Mouse (Mus musculus) stomach, postnatal 0 days (tissue): Measurements from ENCODE around the gene Ptprm. TPM values are rescaled to one million over a fixed set of nuclear protein-coding genes. Genes with fewer than 3 reads are reported as not detected.

Experiments
- ATAC-seq: fragments of 200-750 bp; cut with Nextera tagmentation; 2 replicates; pipeline ENCODE4 v1.8.0; 2017; ENCODE audit not compliant: low FRiP score, low TSS enrichment
- DNase-seq: peaks from one replicate; pipeline ENCODE4 v3.0.0-alpha.2; 2016; ENCODE audit warnings: low spot score
- H3K27ac ChIP-seq: fragments of 300-500 bp; sonication (generic); replicated peaks from 2 replicates; pipeline ENCODE4 v1.5.1; 2014; ENCODE audit warnings: mild to moderate bottlenecking, control low read depth
- H3K27me3 ChIP-seq: fragments of 300-500 bp; sonication (generic); 2 replicates; pipeline ENCODE4 v1.6.1; 2014; ENCODE audit warnings: low read length; ENCODE audit not compliant: control insufficient read depth, insufficient read depth
- H3K36me3 ChIP-seq: fragments of 300-500 bp; sonication (generic); 2 replicates; pipeline ENCODE4 v1.6.1; 2014; ENCODE audit warnings: low read length, mixed read lengths; ENCODE audit not compliant: control insufficient read depth, insufficient read depth
- H3K4me1 ChIP-seq: fragments of 300-500 bp; sonication (generic); replicated peaks from 2 replicates; pipeline ENCODE4 v1.6.1; 2014; ENCODE audit warnings: antibody characterized with exemption; ENCODE audit not compliant: control insufficient read depth, insufficient read depth
- H3K4me2 ChIP-seq: fragments of 300-500 bp; sonication (generic); replicated peaks from 2 replicates; pipeline ENCODE4 v1.6.1; 2014; ENCODE audit warnings: low read depth, mild to moderate bottlenecking, control low read depth, moderate library complexity
- H3K4me3 ChIP-seq: fragments of 300-500 bp; sonication (generic); 2 replicates; pipeline ENCODE4 v1.5.1; 2014; ENCODE audit warnings: low read depth, low read length, control low read depth
- H3K9ac ChIP-seq: fragments of 300-500 bp; sonication (generic); 2 replicates; pipeline ENCODE4 v1.6.1; 2014; ENCODE audit warnings: mild to moderate bottlenecking, low read length, control low read depth, mixed read lengths
- H3K9me3 ChIP-seq: fragments of 300-500 bp; sonication (generic); 2 replicates; pipeline ENCODE4 v1.6.1; 2016; ENCODE audit warnings: low read length; ENCODE audit not compliant: control insufficient read depth
- CTCF ChIP-seq: IDR thresholded peaks from 2 replicates; pipeline ENCODE4 v1.5.1; 2016; ENCODE audit warnings: antibody characterized with exemption, low read depth, mild to moderate bottlenecking, moderate library complexity
- EP300 ChIP-seq: optimal IDR thresholded peaks from 2 replicates; pipeline ENCODE3; 2016; ENCODE audit warnings: antibody characterized with exemption
- WGBS: fragments of 180-500 bp; shearing (Covaris S2); extraction: QIAGEN DNeasy Blood & Tissue Kit; methylation state at CpG from one replicate; pipeline ENCODE4 v1.1.7; 2014; 5-methylcytosine and 5-hydroxymethylcytosine counted together
- polyA plus RNA-seq: library from polyadenylated mRNA; unstranded; fragments of >200 nt; fragmentation: Nextera tagmentation; extraction: Ambion mirVana; gene quantifications from 2 replicates; pipeline ENCODE4 v1.2.1, GENCODE M21; 2015

Gene Ptprm
- polyA plus RNA-seq, 1 experiment from 2014 or later: 3.6 TPM

GRCm38 (mm10) chr17:66751746-66752145, 602.5 kb downstream of the Ptprm start:
- Histone ChIP-seq H3K4me2 (no peak overlapping the region), H3K36me3 (no peaks in the 10 kb centered on the region), H3K4me1 (no peaks in the 10 kb centered on the region), H3K27ac (no peak overlapping the region), H3K9ac (no peak overlapping the region), H3K9me3 (no peaks in the 10 kb centered on the region), H3K4me3 (no peak overlapping the region), H3K27me3 (no peaks in the 10 kb centered on the region)
- WGBS: 76% methylated on average over 8 of the region's 8 CpGs
- TF ChIP-seq EP300: no peak
- TF ChIP-seq CTCF: no peak
- ATAC-seq (no peak), DNase-seq (no peak)

- Histone ChIP-seq H3K4me1 (no peaks in the 10 kb centered on the region), H3K9ac (no peak overlapping the region), H3K36me3 (no peaks in the 10 kb centered on the region), H3K4me2 (no peak overlapping the region), H3K27ac (no peak overlapping the region), H3K27me3 (no peaks in the 10 kb centered on the region), H3K9me3 (no peaks in the 10 kb centered on the region), H3K4me3 (no peak overlapping the region)
- TF ChIP-seq CTCF (no peak), EP300 (no peak)
- ATAC-seq (no peak), DNase-seq (no peak)
- WGBS: 77% methylated on average over 4 of the region's 4 CpGs
Measured at GRCm38 (mm10) chr17:66750481-66751206, 603.6 kb downstream of the Ptprm start.

DNA sequence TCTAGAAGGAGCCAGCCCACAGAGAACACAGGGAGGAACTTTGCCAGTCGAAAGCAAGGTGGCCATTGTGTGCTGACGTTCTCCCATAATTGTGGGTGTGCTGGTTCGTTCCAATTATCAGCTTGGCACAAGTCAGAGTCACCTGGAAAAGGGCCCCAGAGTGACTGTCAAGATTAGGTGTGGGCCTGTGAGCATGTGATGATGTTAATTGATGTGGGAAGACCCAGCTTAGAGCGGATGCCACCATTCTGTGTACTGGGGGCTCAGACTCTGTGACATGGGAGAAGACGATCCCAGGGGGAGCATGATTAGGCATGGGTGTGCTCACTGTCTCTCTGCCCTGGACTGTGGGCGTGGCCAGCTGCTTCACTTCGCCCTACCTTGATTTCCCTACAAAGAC, 604.3 kb downstream of the Ptprm start:
- Histone ChIP-seq H3K9ac (no peak overlapping the region), H3K4me1 (no peaks in the 10 kb centered on the region), H3K4me2 (no peak overlapping the region), H3K9me3 (no peaks in the 10 kb centered on the region), H3K36me3 (no peaks in the 10 kb centered on the region), H3K4me3 (no peak overlapping the region), H3K27ac (no peak overlapping the region), H3K27me3 (no peaks in the 10 kb centered on the region)
- ATAC-seq (no peak), DNase-seq (no peak)
- 81% methylated on average over 7 of the region's 7 CpGs for WGBS
- TF ChIP-seq CTCF (no peak), EP300 (no peak)

DNA sequence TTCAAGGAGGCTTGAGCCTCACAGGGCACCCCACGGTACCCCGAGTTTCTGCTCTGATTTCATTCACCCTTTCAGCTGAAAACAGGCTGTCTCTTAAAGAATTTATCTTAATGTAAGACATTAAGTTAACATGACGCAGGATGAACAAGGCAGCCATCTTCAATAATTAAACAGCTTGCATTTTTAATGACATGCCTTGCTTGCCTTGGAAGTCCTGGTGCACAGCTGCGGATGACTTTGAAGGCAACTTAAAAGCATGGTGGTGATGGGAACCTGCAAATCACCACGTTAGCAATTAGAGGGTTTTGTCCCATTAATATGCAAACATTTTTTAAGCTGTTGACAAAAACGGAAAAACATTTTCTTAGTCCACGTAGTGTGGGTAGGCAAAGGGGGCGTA, 607.8 kb downstream of the Ptprm start:
- Histone ChIP-seq H3K27ac (no peak overlapping the region), H3K4me1 (no peaks in the 10 kb centered on the region), H3K27me3 (no peaks in the 10 kb centered on the region), H3K4me3 (no peak overlapping the region), H3K36me3 (no peaks in the 10 kb centered on the region), H3K4me2 (no peak overlapping the region), H3K9me3 (no peaks in the 10 kb centered on the region), H3K9ac (no peak overlapping the region)
- TF ChIP-seq CTCF (no peak), EP300 (no peak)
- WGBS: 88% methylated on average over 8 of the region's 8 CpGs
- DNase-seq (no peak), ATAC-seq (no peak)

DNA sequence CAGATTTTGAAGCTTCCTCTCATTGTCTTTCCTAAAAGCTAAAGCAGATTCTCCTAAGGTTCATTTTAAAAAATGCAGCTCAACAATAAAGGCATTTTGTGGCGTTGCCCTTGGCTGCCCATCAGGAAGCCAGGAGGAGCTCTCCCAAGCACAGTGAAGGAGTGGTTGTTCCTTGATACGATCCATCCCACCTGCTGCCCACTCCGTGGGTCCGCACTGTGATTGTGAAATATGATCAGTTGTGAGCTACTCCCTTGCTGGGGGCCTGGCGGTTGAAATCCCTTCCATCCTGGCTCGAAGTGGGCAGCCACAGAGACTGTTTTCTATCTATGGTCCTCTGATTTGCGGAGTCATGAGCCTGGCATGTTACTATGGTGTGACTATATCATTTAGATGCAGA, 610.9 kb downstream of the Ptprm start:
- WGBS: 72% methylated on average over 7 of the region's 7 CpGs
- no peaks in the 10 kb centered on the region for H3K4me1 ChIP-seq
- H3K4me2 ChIP-seq: no peak overlapping the region
- no peak for ATAC-seq
- no peaks in the 10 kb centered on the region for H3K9me3 ChIP-seq
- no peaks in the 10 kb centered on the region for H3K27me3 ChIP-seq
- no peak overlapping the region for H3K4me3 ChIP-seq
- H3K36me3 ChIP-seq: no peaks in the 10 kb centered on the region
- no peak overlapping the region for H3K9ac ChIP-seq
- DNase-seq: no peak
- TF ChIP-seq EP300 (no peak), CTCF (no peak)
- no peak overlapping the region for H3K27ac ChIP-seq

DNA sequence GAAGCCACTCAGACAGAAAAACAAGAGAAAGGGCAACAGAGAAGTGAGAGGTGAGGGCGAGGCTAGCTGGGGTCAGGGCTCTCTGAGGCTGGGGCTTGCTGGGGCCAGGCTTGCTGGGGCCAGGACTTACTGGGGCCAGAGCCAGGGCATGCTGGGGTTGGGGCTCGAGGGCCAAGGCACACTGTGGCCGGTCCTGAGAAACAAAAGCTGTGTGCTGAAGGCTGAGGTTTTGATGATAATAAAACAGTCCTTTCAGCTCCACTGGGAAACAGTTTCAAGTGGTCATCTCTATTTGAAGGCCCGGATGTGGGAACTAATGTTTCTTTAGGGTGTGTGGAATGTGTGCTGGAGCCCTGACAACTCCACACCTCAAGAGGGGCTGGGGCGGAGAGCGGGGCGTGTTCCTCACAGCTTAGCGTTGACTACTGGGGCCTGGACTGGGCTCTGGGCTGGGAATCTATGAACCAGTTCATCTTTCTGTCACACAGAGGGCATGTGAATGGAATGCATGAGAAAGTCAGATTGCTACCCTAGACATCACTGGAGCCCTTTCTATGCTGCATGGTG, 615.4 kb downstream of the Ptprm start:
- ATAC-seq (no peak), DNase-seq (no peak)
- no peak overlapping the region for H3K27ac ChIP-seq
- TF ChIP-seq CTCF (no peak), EP300 (no peak)
- no peaks in the 10 kb centered on the region for H3K9me3 ChIP-seq
- H3K27me3 ChIP-seq: no peaks in the 10 kb centered on the region
- H3K4me1 ChIP-seq: no peaks in the 10 kb centered on the region
- H3K36me3 ChIP-seq: no peaks in the 10 kb centered on the region
- H3K9ac ChIP-seq: no peak overlapping the region
- H3K4me2 ChIP-seq: no peak overlapping the region
- H3K4me3 ChIP-seq: no peak overlapping the region
- WGBS: 59% methylated on average over 8 of the region's 8 CpGs
